Mouse (Mus musculus) heart, postnatal 0 days (tissue): Measurements from ENCODE around the gene Trub2. TPM values are rescaled to one million over a fixed set of nuclear protein-coding genes. Genes with fewer than 3 reads are reported as not detected.

Experiments used
- ATAC-seq: fragments of 200-750 bp; cut with Nextera tagmentation; 2 replicates; pipeline ENCODE4 v1.8.0; 2017; ENCODE audit warnings: low read depth, moderate number of reproducible peaks, moderate library complexity; ENCODE audit not compliant: insufficient read depth
- DNase-seq: peaks from one replicate; pipeline ENCODE4 v3.0.0-alpha.2; 2016; ENCODE audit warnings: low spot score
- H3K27ac ChIP-seq: fragments of 300-500 bp; sonication (generic); 2 replicates; pipeline ENCODE4 v1.5.1; 2014; ENCODE audit warnings: low read depth, mild to moderate bottlenecking
- H3K27me3 ChIP-seq: fragments of 300-500 bp; sonication (generic); 2 replicates; pipeline ENCODE4 v1.6.1; 2014; ENCODE audit warnings: low read length, mixed read lengths; ENCODE audit not compliant: control insufficient read depth, insufficient read depth
- H3K36me3 ChIP-seq: fragments of 300-500 bp; sonication (generic); replicated peaks from 2 replicates; pipeline ENCODE4 v1.6.1; 2014; ENCODE audit warnings: low read length, mixed read lengths; ENCODE audit not compliant: control insufficient read depth, insufficient read depth
- H3K4me1 ChIP-seq: fragments of 300-500 bp; sonication (generic); 2 replicates; pipeline ENCODE4 v1.6.1; 2014; ENCODE audit warnings: antibody characterized with exemption; ENCODE audit not compliant: control insufficient read depth, insufficient read depth
- H3K4me2 ChIP-seq: fragments of 300-500 bp; sonication (generic); 2 replicates; pipeline ENCODE4 v1.6.1; 2014; ENCODE audit warnings: low read depth, mild to moderate bottlenecking, low read length, moderate library complexity
- H3K4me3 ChIP-seq: fragments of 300-500 bp; sonication (generic); 2 replicates; pipeline ENCODE4 v1.5.1; 2014; ENCODE audit warnings: low read depth, low read length
- H3K9ac ChIP-seq: fragments of 300-500 bp; sonication (generic); replicated peaks from 2 replicates; pipeline ENCODE4 v1.6.1; 2014; ENCODE audit warnings: low read depth, low read length, mixed read lengths
- H3K9me3 ChIP-seq: fragments of 300-500 bp; sonication (generic); replicated peaks from 2 replicates; pipeline ENCODE4 v1.6.1; 2016; ENCODE audit warnings: low read length; ENCODE audit not compliant: control insufficient read depth
- CTCF ChIP-seq: IDR thresholded peaks from 2 replicates; pipeline ENCODE4 v1.5.1; 2016; ENCODE audit warnings: antibody characterized with exemption, control low read depth, low read depth
- EP300 ChIP-seq: IDR thresholded peaks from 2 replicates; pipeline ENCODE4 v1.6.1; 2016; ENCODE audit warnings: antibody characterized with exemption, low read depth
- WGBS: fragments of 180-500 bp; shearing (Covaris S2); extraction: QIAGEN DNeasy Blood & Tissue Kit; methylation state at CpG from one replicate; pipeline ENCODE4 v1.1.7; 2014; 5-methylcytosine and 5-hydroxymethylcytosine counted together
- polyA plus RNA-seq: library from polyadenylated mRNA; unstranded; fragments of >200 nt; fragmentation: Nextera tagmentation; extraction: Ambion mirVana; gene quantifications from 2 replicates; pipeline ENCODE4 v1.2.1, GENCODE M21; 2015
- total RNA-seq: library from RNA; depleted of rRNA; stranded (reverse); fragments of >200 nt; gene quantifications from 2 replicates; pipeline ENCODE4 v1.2.3, GENCODE M21; 2014; ENCODE audit warnings: low replicate concordance

The Trub2 gene
- total and polyA plus RNA-seq, 2 experiments from 2014 or later: 20.2 to 42.6 TPM

- no peak overlapping the region for H3K4me2 ChIP-seq
These were observed 27.5 kb upstream of the Trub2 start for GRCm38 (mm10) chr2:29815678-29816371.

GRCm38 (mm10) chr2:29803400-29803831, 15.1 kb upstream of the Trub2 start:
- H3K27me3 ChIP-seq: no peaks in the 10 kb centered on the region
- ATAC-seq: peak; percentile 54
- no peaks in the 10 kb centered on the region for H3K9me3 ChIP-seq
- peaks cover 40% of the 10 kb centered on the region for H3K36me3 ChIP-seq
- H3K9ac ChIP-seq: peak overlapping the region; percentile 77
- peak overlapping the region; percentile 87 for H3K4me3 ChIP-seq
- peak; percentile 26 for DNase-seq
- H3K4me1 ChIP-seq: peaks cover 10% of the 10 kb centered on the region; the same call in 1 of the 2 replicates
- H3K4me2 ChIP-seq: peak overlapping the region; percentile 94
- TF ChIP-seq EP300: no peak
- TF ChIP-seq CTCF: peak; percentile 45
- 22% methylated on average over 6 of the region's 6 CpGs for WGBS
- H3K27ac ChIP-seq: no peak overlapping the region

More at GRCm38 (mm10) chr2:29815678-29816371, 27.5 kb upstream of the Trub2 start:
- Histone ChIP-seq H3K27me3 (no peaks in the 10 kb centered on the region), H3K27ac (no peak overlapping the region), H3K9ac (no peak overlapping the region), H3K4me3 (no peak overlapping the region), H3K9me3 (no peaks in the 10 kb centered on the region), H3K4me1 (no peaks in the 10 kb centered on the region), H3K36me3 (peaks cover 52% of the 10 kb centered on the region)
- no peak for TF ChIP-seq EP300
- no peak for TF ChIP-seq CTCF
- 77% methylated on average over 11 of the region's 11 CpGs for WGBS
- ATAC-seq (no peak), DNase-seq (no peak)

- H3K27me3 ChIP-seq: no peaks in the 10 kb centered on the region
- DNase-seq (no peak), ATAC-seq (peak; percentile 57)
- peak overlapping the region; percentile 87 for H3K4me3 ChIP-seq
- no peaks in the 10 kb centered on the region for H3K9me3 ChIP-seq
- H3K4me1 ChIP-seq: peaks cover 10% of the 10 kb centered on the region; the same call in 1 of the 2 replicates
- no peak for TF ChIP-seq CTCF
- no peak for TF ChIP-seq EP300
- peak overlapping the region; percentile 77 for H3K9ac ChIP-seq
- peaks cover 34% of the 10 kb centered on the region for H3K36me3 ChIP-seq
- H3K27ac ChIP-seq: peak overlapping the region; percentile 54; the same call in 1 of the 2 replicates
- under 1% methylated on average over 38 of the region's 39 CpGs for WGBS
- H3K4me2 ChIP-seq: peak overlapping the region; percentile 94
These were observed 14.5 kb upstream of the Trub2 start for GRCm38 (mm10) chr2:29802827-29803201.

GRCm38 (mm10) chr2:29802075-29802826, 13.9 kb upstream of the Trub2 start, which contains the start of gene Slc27a4:
Gene Slc27a4 (plus strand): TSS chr2:29802634.
- peak; percentile 94 for DNase-seq
- peak; percentile 98 for ATAC-seq
- peaks cover 10% of the 10 kb centered on the region; the same call in 1 of the 2 replicates for H3K4me1 ChIP-seq
- TF ChIP-seq EP300 (no peak), CTCF (no peak)
- H3K4me2 ChIP-seq: peak within 1 kb of the TSS; percentile 94
- H3K9me3 ChIP-seq: no peaks in the 10 kb centered on the region
- H3K9ac ChIP-seq: peak within 1 kb of the TSS; percentile 77
- peak within 1 kb of the TSS; percentile 54; the same call in 1 of the 2 replicates for H3K27ac ChIP-seq
- H3K27me3 ChIP-seq: no peaks in the 10 kb centered on the region
- 4% methylated on average over 24 of the region's 28 CpGs for WGBS
- peak within 1 kb of the TSS; percentile 87 for H3K4me3 ChIP-seq
- peaks cover 30% of the 10 kb centered on the region for H3K36me3 ChIP-seq

- no peaks in the 10 kb centered on the region for H3K9me3 ChIP-seq
- peaks cover 4% of the 10 kb centered on the region; the same call in 1 of the 2 replicates for H3K4me1 ChIP-seq
- no peak overlapping the region for H3K9ac ChIP-seq
- WGBS: 87% methylated on average over 2 of the region's 2 CpGs
- DNase-seq (no peak), ATAC-seq (no peak)
- no peak for TF ChIP-seq EP300
- no peak overlapping the region for H3K4me2 ChIP-seq
- no peak overlapping the region for H3K27ac ChIP-seq
- H3K4me3 ChIP-seq: no peak overlapping the region
- H3K36me3 ChIP-seq: peaks cover 37% of the 10 kb centered on the region
- no peaks in the 10 kb centered on the region for H3K27me3 ChIP-seq
These were observed 4.6 kb upstream of the Trub2 start for GRCm38 (mm10) chr2:29792772-29793487.
